Mouse (Mus musculus): ENCODE measurements around the gene Wdr91.
A peak's percentile ranks its signal among the peaks of the same experiment; 100 is the strongest.

Wdr91 gene

GRCm38 (mm10) chr6:34919146-34919545 lies 8.5 kb upstream of the Wdr91 start:
- no peak for DNase-seq (ENCODE audit: low spot score in 2 of 2)

- DNase-seq (ENCODE audit: low spot score in 2 of 2) = no peak
Measured at GRCm38 (mm10) chr6:34914462-34914861, 3.8 kb upstream of the Wdr91 start.

GRCm38 (mm10) chr6:34913341-34914040 lies 2.8 kb upstream of the Wdr91 start:
- DNase-seq (ENCODE audit: low spot score in 2 of 2) = no peak

GRCm38 (mm10) chr6:34909631-34910345 lies 888 bp downstream of the Wdr91 start:
- DNase-seq (ENCODE audit: low spot score in 2 of 2) = no peak

- peak in 1 of 2 experiments; percentile 13 for DNase-seq (ENCODE audit: low spot score in 2 of 2)
Measured at GRCm38 (mm10) chr6:34907696-34908260, 2.9 kb downstream of the Wdr91 start.

GRCm38 (mm10) chr6:34907121-34907614 lies 3.5 kb downstream of the Wdr91 start:
- DNase-seq (ENCODE audit: low spot score in 2 of 2) = peak in 1 of 2 experiments; percentile 35

GRCm38 (mm10) chr6:34906661-34907060 lies 4.0 kb downstream of the Wdr91 start:
- no peak for DNase-seq (ENCODE audit: low spot score in 2 of 2)

GRCm38 (mm10) chr6:34906125-34906524 lies 4.6 kb downstream of the Wdr91 start:
- DNase-seq (ENCODE audit: low spot score in 2 of 2) = no peak

- DNase-seq (ENCODE audit: low spot score in 2 of 2) = no peak
Measured at GRCm38 (mm10) chr6:34904361-34904760, 6.3 kb downstream of the Wdr91 start.

- DNase-seq (ENCODE audit: low spot score in 2 of 2) = no peak
Measured at GRCm38 (mm10) chr6:34903851-34904250, 6.8 kb downstream of the Wdr91 start.

- no peak for DNase-seq (ENCODE audit: low spot score in 2 of 2)
Measured at GRCm38 (mm10) chr6:34903441-34903840, 7.2 kb downstream of the Wdr91 start.

- DNase-seq (ENCODE audit: low spot score in 2 of 2) = no peak
Measured at GRCm38 (mm10) chr6:34902578-34902977, 8.1 kb downstream of the Wdr91 start.

- no peak for DNase-seq (ENCODE audit: low spot score in 2 of 2)
Measured at GRCm38 (mm10) chr6:34901911-34902444, 8.7 kb downstream of the Wdr91 start.

- no peak for DNase-seq (ENCODE audit: low spot score in 2 of 2)
Measured at GRCm38 (mm10) chr6:34900990-34901389, 9.7 kb downstream of the Wdr91 start.

- no peak for DNase-seq (ENCODE audit: low spot score in 2 of 2)
Measured at GRCm38 (mm10) chr6:34899127-34899526, 11.5 kb downstream of the Wdr91 start.

GRCm38 (mm10) chr6:34896168-34896780 lies 14.4 kb downstream of the Wdr91 start:
- no peak for DNase-seq (ENCODE audit: low spot score in 2 of 2)

GRCm38 (mm10) chr6:34895569-34895968 lies 15.1 kb downstream of the Wdr91 start:
- DNase-seq (ENCODE audit: low spot score in 2 of 2) = no peak

GRCm38 (mm10) chr6:34889185-34889584 lies 21.5 kb downstream of the Wdr91 start:
- no peak for DNase-seq (ENCODE audit: low spot score in 2 of 2)

- no peak for DNase-seq (ENCODE audit: low spot score in 2 of 2)
Measured at GRCm38 (mm10) chr6:34887131-34887850, 23.4 kb downstream of the Wdr91 start.

GRCm38 (mm10) chr6:34884724-34885123 lies 26.0 kb downstream of the Wdr91 start:
- DNase-seq (ENCODE audit: low spot score in 2 of 2) = no peak

- DNase-seq (ENCODE audit: low spot score in 2 of 2) = peak in 1 of 2 experiments; percentile 52
Measured at GRCm38 (mm10) chr6:34879911-34880475, 30.7 kb downstream of the Wdr91 start.

Data from spleen, postnatal 14 days (tissue).